Mouse (Mus musculus) neural tube, embryonic 13.5 days (tissue): Measurements from ENCODE around the gene Sod3. TPM values are rescaled to one million over a fixed set of nuclear protein-coding genes. Genes with fewer than 3 reads are reported as not detected.

Source experiments
- ATAC-seq: fragments of 200-750 bp; cut with Nextera tagmentation; 2 replicates; pipeline ENCODE4 v1.8.0; 2017; ENCODE audit warnings: low read depth, mild to moderate bottlenecking, moderate TSS enrichment, moderate library complexity
- H3K27ac ChIP-seq: fragments of 300-500 bp; sonication (generic); replicated peaks from 2 replicates; pipeline ENCODE4 v1.5.1; 2015; ENCODE audit warnings: moderate library complexity, mild to moderate bottlenecking, inconsistent platforms
- H3K27me3 ChIP-seq: fragments of 300-500 bp; sonication (generic); 2 replicates; pipeline ENCODE4 v1.6.1; 2015; ENCODE audit warnings: mild to moderate bottlenecking, inconsistent platforms
- H3K36me3 ChIP-seq: fragments of 300-500 bp; sonication (generic); 2 replicates; pipeline ENCODE4 v1.6.1; 2015; ENCODE audit warnings: mild to moderate bottlenecking, inconsistent platforms
- H3K4me1 ChIP-seq: fragments of 300-500 bp; sonication (generic); replicated peaks from 2 replicates; pipeline ENCODE4 v1.6.1; 2015; ENCODE audit warnings: inconsistent platforms
- H3K4me2 ChIP-seq: fragments of 300-500 bp; sonication (generic); 2 replicates; pipeline ENCODE4 v1.6.1; 2015; ENCODE audit warnings: inconsistent platforms, mild to moderate bottlenecking, moderate library complexity
- H3K4me3 ChIP-seq: fragments of 300-500 bp; sonication (generic); 2 replicates; pipeline ENCODE4 v1.5.1; 2015; ENCODE audit warnings: mild to moderate bottlenecking, inconsistent platforms
- H3K9ac ChIP-seq: fragments of 300-500 bp; sonication (generic); 2 replicates; pipeline ENCODE4 v1.6.1; 2015; ENCODE audit warnings: moderate library complexity, mild to moderate bottlenecking, inconsistent platforms
- H3K9me3 ChIP-seq: fragments of 300-500 bp; sonication (generic); 2 replicates; pipeline ENCODE4 v1.6.1; 2016; ENCODE audit warnings: inconsistent platforms
- WGBS: fragments of 180-500 bp; shearing (Covaris S2); methylation state at CpG from one replicate; pipeline ENCODE4 v1.1.7; 2015; 5-methylcytosine and 5-hydroxymethylcytosine counted together
- polyA plus RNA-seq: library from polyadenylated mRNA; unstranded; fragments of >200 nt; fragmentation: Nextera tagmentation; extraction: Ambion mirVana; gene quantifications from 2 replicates; pipeline ENCODE4 v1.2.1, GENCODE M21; 2015

The Sod3 gene
- polyA plus RNA-seq, result 1.2 and 1.4 TPM in 2 replicates

DNA sequence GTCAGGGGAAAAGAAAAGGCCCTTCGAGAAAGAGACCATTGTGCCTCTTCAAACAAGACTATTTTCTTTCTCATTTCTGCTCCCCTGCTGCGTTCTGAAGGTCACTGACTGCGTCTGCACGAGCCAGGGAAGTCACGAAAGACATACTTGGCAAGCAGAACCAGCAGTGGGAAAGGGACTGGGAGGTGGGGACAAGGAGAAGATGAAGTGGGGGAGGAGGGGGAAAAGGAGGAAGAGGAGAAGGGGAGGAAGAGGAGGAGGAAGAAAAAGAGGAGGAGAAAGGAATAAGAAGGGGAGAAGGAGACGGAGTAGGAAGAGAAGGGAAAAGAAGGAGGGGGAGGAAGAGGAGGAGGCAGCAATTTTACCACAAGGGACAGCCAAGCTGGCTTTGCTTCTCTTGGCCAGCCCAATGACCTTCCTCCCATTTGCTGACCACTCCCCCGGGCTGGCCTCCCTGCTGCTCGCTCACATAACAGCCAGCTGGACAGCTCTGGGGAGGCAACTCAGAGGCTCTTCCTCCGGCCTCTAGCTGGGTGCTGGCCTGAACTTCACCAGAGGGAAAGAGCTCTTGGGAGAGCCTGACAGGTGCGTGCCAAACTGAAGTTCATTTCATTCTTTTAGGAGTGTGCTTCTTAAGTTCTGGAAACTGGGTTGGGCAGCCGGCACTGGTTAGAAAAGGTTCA is at the start of gene Sod3:
Sod3 (plus strand) TSS at position 324 of the 683 bp plus-strand sequence.
- ATAC-seq, result no peak

GRCm38 (mm10) chr5:52316926-52317325 is 46.7 kb upstream of the Sod3 start:
- H3K27ac ChIP-seq, result no peak overlapping the region
- no peaks in the 10 kb centered on the region for H3K27me3 ChIP-seq
- H3K9ac ChIP-seq, result no peak overlapping the region
- no peaks in the 10 kb centered on the region for H3K4me1 ChIP-seq
- no peaks in the 10 kb centered on the region for H3K9me3 ChIP-seq
- no peaks in the 10 kb centered on the region for H3K36me3 ChIP-seq
- H3K4me2 ChIP-seq, result no peak overlapping the region
- ATAC-seq, result no peak
- H3K4me3 ChIP-seq, result no peak overlapping the region
- WGBS, result 90% methylated on average over 7 of the region's 7 CpGs

More for the DNA sequence above, at the start of gene Sod3:
- H3K4me3 ChIP-seq, result no peak within 1 kb of the TSS
- no peak within 1 kb of the TSS for H3K27ac ChIP-seq
- no peak within 1 kb of the TSS for H3K4me2 ChIP-seq
- WGBS, result 20% methylated on average over 11 of the region's 11 CpGs
- H3K27me3 ChIP-seq, result no peaks in the 10 kb centered on the region
- no peak within 1 kb of the TSS for H3K9ac ChIP-seq
- H3K9me3 ChIP-seq, result no peaks in the 10 kb centered on the region
- no peaks in the 10 kb centered on the region for H3K36me3 ChIP-seq
- peaks cover 19% of the 10 kb centered on the region for H3K4me1 ChIP-seq

DNA sequence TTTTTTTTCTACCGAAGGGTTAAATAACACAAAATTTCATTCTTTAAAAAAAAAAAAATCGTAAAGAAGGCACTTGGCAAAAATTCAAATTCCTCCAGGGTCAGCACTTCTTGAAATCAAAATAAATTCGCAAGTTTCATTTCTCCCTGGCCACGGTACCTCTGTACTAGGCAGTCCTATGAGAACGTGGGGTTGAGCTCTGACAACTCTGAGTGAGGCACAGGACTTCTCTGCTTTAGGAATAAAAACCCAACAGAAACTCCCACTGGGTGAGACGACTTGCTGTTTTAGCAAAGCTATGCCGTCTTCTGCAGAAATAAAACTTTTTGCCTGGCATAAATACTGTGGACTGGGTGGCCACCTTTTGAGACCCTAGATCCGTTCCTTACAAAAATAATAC is 44.1 kb upstream of the Sod3 start:
- no peak overlapping the region for H3K27ac ChIP-seq
- H3K36me3 ChIP-seq, result no peaks in the 10 kb centered on the region
- H3K4me2 ChIP-seq, result no peak overlapping the region
- H3K9me3 ChIP-seq, result no peaks in the 10 kb centered on the region
- no peak overlapping the region for H3K4me3 ChIP-seq
- no peaks in the 10 kb centered on the region for H3K27me3 ChIP-seq
- H3K9ac ChIP-seq, result no peak overlapping the region
- 77% methylated on average over 8 of the region's 8 CpGs for whole genome bisulfite sequencing
- ATAC-seq, result no peak
- no peaks in the 10 kb centered on the region for H3K4me1 ChIP-seq

GRCm38 (mm10) chr5:52332120-52332519 is 31.5 kb upstream of the Sod3 start:
- Histone ChIP-seq H3K4me3 (no peak overlapping the region), H3K9ac (no peak overlapping the region), H3K9me3 (no peaks in the 10 kb centered on the region), H3K27me3 (no peaks in the 10 kb centered on the region), H3K27ac (no peak overlapping the region), H3K4me1 (0 out of 2 replicates have a peak, but pooled peaks cover 5% of the 10 kb centered on the region), H3K4me2 (no peak overlapping the region), H3K36me3 (no peaks in the 10 kb centered on the region)
- no peak for ATAC-seq
- WGBS, result 11% methylated on average over 8 of the region's 8 CpGs

DNA sequence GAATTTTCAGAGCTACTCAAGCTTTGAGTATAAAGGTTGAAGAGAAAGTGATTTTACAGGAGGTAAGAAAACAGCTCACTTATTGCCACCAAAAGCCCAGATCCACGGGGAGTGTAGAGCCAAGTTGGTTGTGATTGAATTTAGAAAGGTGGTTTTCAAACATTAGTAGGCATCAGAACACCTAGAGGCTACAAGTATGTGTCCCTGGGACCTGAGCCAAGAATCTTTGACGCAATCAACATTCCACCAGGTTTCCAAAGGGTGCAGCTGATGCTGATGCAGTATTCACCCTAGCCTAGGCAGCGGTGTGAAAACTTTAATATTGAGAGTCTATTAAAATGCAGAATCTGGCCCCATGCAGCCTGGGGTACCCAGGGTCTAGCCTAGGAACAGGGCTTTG is 28.0 kb upstream of the Sod3 start:
- Histone ChIP-seq H3K36me3 (no peaks in the 10 kb centered on the region), H3K9ac (no peak overlapping the region), H3K27ac (no peak overlapping the region), H3K4me3 (no peak overlapping the region), H3K9me3 (no peaks in the 10 kb centered on the region), H3K4me2 (no peak overlapping the region), H3K27me3 (no peaks in the 10 kb centered on the region), H3K4me1 (0 out of 2 replicates have a peak, but pooled peaks cover 5% of the 10 kb centered on the region)
- WGBS, result 90% methylated on average over 3 of the region's 3 CpGs
- ATAC-seq, result no peak

DNA sequence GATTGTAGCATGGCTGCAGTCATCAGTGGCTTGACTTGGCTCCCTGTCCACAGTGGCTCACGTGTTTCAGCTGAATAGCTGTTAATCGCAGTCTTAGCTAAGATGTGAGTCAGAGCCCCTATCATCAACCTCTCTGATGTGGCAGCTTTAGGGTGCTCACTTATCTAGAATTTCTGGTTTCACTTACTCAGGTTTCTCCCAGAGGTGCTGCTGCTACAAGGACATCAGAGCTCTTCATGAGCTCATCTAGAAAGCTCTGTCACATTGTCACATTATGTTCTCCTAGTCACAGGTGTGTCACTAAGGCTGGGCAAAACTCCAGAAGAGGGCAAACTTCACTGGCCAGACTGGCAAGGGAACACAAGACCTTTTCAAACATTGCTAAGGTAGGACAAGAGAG is 24.5 kb upstream of the Sod3 start:
- Histone ChIP-seq H3K27me3 (no peaks in the 10 kb centered on the region), H3K4me2 (no peak overlapping the region), H3K9me3 (no peaks in the 10 kb centered on the region), H3K27ac (no peak overlapping the region), H3K36me3 (no peaks in the 10 kb centered on the region), H3K9ac (no peak overlapping the region), H3K4me1 (no peaks in the 10 kb centered on the region), H3K4me3 (no peak overlapping the region)
- no peak for ATAC-seq
- 86% methylated on average over 2 of the region's 2 CpGs for WGBS

DNA sequence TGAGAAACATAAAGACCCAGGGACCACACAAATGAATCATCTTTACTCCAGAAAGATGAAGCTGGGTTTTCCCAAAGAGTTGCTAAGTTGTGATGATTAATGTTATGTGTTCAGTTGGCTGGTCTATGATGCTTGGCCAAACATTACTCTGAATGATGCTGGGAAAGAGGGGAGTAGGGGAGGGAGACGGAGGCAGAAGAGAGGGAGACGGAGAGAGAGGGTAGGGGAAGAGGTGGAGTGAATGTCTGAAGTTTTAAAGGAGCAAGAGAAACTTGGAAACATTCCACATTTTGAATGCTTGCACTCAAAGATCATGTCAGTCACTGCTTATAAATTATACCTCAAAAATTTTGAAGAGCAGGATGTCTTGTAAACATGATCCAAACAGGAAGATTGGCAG is 16.7 kb upstream of the Sod3 start:
- H3K4me2 ChIP-seq, result no peak overlapping the region
- no peak for ATAC-seq
- WGBS, result 76% methylated on average over 2 of the region's 2 CpGs
- H3K4me1 ChIP-seq, result no peaks in the 10 kb centered on the region
- H3K27me3 ChIP-seq, result no peaks in the 10 kb centered on the region
- no peak overlapping the region for H3K27ac ChIP-seq
- no peaks in the 10 kb centered on the region for H3K9me3 ChIP-seq
- no peaks in the 10 kb centered on the region for H3K36me3 ChIP-seq
- H3K9ac ChIP-seq, result no peak overlapping the region
- no peak overlapping the region for H3K4me3 ChIP-seq

- H3K9me3 ChIP-seq, result no peaks in the 10 kb centered on the region
- H3K36me3 ChIP-seq, result no peaks in the 10 kb centered on the region
- H3K4me2 ChIP-seq, result no peak overlapping the region
- H3K9ac ChIP-seq, result no peak overlapping the region
- no peak overlapping the region for H3K27ac ChIP-seq
- no peak overlapping the region for H3K4me3 ChIP-seq
- no peak for ATAC-seq
- WGBS, result 97% methylated on average over 2 of the region's 2 CpGs
- H3K4me1 ChIP-seq, result no peaks in the 10 kb centered on the region
- no peaks in the 10 kb centered on the region for H3K27me3 ChIP-seq
These were observed 13.1 kb upstream of the Sod3 start for GRCm38 (mm10) chr5:52350451-52350850.

GRCm38 (mm10) chr5:52351561-52351960 is 12.0 kb upstream of the Sod3 start:
- 95% methylated on average over 2 of the region's 2 CpGs for WGBS

DNA sequence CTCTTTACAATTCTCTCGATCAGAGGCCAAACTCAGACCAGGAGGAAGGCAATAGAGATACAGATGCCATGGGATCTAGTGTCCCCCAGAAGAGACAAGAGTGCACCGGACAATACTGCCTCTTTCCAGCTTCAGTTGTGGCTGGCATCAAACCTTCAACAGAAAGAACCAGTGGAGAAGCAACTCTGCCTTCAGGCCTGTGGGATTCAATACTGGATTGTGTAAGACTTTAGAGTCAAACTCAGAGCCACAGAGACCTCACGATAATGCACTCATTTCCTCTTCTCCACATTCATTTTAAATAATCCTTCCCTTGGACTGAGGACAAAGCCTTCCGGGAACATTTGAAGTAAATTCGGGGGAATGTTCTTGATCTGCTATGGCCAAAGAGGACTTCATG is 10.9 kb upstream of the Sod3 start:
- no peak for ATAC-seq
- Histone ChIP-seq H3K27me3 (no peaks in the 10 kb centered on the region), H3K9ac (no peak overlapping the region), H3K36me3 (no peaks in the 10 kb centered on the region), H3K4me1 (no peaks in the 10 kb centered on the region), H3K27ac (no peak overlapping the region), H3K4me3 (no peak overlapping the region), H3K9me3 (no peaks in the 10 kb centered on the region), H3K4me2 (no peak overlapping the region)
- 92% methylated on average over 5 of the region's 5 CpGs for WGBS

More at GRCm38 (mm10) chr5:52351561-52351960, 12.0 kb upstream of the Sod3 start:
- H3K9me3 ChIP-seq, result no peaks in the 10 kb centered on the region
- H3K27ac ChIP-seq, result no peak overlapping the region
- no peaks in the 10 kb centered on the region for H3K36me3 ChIP-seq
- no peaks in the 10 kb centered on the region for H3K4me1 ChIP-seq
- no peak overlapping the region for H3K4me2 ChIP-seq
- no peaks in the 10 kb centered on the region for H3K27me3 ChIP-seq
- no peak overlapping the region for H3K4me3 ChIP-seq
- no peak for ATAC-seq
- H3K9ac ChIP-seq, result no peak overlapping the region

DNA sequence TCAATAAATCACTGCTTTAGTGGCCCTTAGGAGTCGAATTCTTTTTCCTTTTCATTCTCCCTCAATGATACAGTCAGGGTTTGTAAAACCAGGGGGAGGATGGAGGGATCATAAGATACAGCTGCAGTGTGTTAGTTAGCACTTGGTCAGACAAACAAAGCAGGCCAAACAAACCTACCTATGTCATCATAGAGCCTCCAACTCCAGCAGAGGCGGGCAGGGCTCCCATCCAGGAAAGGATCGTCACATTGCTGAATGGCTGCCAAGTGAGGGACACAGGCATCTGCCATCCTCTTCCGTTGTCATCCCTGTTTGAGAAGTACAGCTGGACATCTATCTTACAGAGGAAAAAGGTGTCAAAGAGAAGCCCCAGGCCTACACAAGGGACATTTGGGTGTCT is 9.2 kb upstream of the Sod3 start:
- Histone ChIP-seq H3K4me2 (no peak overlapping the region), H3K9ac (no peak overlapping the region), H3K27me3 (no peaks in the 10 kb centered on the region), H3K4me3 (no peak overlapping the region), H3K4me1 (no peaks in the 10 kb centered on the region), H3K27ac (no peak overlapping the region), H3K9me3 (no peaks in the 10 kb centered on the region), H3K36me3 (no peaks in the 10 kb centered on the region)
- no peak for ATAC-seq
- 50% methylated on average over 4 of the region's 4 CpGs for WGBS

DNA sequence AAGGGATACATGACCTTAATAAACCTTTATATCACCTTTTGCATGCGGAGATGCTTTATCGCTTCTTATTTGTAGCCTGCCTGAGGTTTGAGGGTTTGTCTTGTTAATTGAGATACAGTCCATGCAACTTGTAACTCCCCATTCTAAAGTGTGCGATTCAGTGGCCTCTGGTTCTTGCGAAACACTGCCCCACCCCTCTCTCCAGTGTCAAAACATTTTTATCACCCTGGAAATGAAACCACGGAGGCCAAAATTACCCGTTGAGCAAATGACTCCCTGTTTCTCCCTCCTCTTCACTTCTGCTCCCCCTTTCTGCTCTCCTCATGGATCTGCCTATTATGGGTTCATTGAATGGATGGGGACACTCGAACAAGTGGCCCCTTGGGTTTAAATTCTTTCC is 8.0 kb upstream of the Sod3 start:
- 87% methylated on average over 7 of the region's 7 CpGs for WGBS
- no peak overlapping the region for H3K4me2 ChIP-seq
- no peak overlapping the region for H3K4me3 ChIP-seq
- no peak overlapping the region for H3K27ac ChIP-seq
- no peak overlapping the region for H3K9ac ChIP-seq
- no peak for ATAC-seq
- peaks cover 4% of the 10 kb centered on the region for H3K4me1 ChIP-seq
- no peaks in the 10 kb centered on the region for H3K27me3 ChIP-seq
- H3K9me3 ChIP-seq, result no peaks in the 10 kb centered on the region
- H3K36me3 ChIP-seq, result no peaks in the 10 kb centered on the region

- Histone ChIP-seq H3K9ac (no peak overlapping the region), H3K9me3 (no peaks in the 10 kb centered on the region), H3K4me1 (peaks cover 5% of the 10 kb centered on the region), H3K36me3 (no peaks in the 10 kb centered on the region), H3K4me2 (no peak overlapping the region), H3K4me3 (no peak overlapping the region), H3K27ac (no peak overlapping the region), H3K27me3 (no peaks in the 10 kb centered on the region)
- WGBS, result 38% methylated on average over 9 of the region's 9 CpGs
- ATAC-seq, result no peak
These were observed 6.3 kb upstream of the Sod3 start for GRCm38 (mm10) chr5:52357175-52357754.
